Mouse (Mus musculus): ENCODE data around the gene Dock1. TPM values are rescaled to one million over a fixed set of nuclear protein-coding genes. Genes with fewer than 3 reads are reported as not detected.

Gene Dock1
- total RNA-seq, 2 experiments from 2014 or later: 14.6 to 15.4 TPM

DNA sequence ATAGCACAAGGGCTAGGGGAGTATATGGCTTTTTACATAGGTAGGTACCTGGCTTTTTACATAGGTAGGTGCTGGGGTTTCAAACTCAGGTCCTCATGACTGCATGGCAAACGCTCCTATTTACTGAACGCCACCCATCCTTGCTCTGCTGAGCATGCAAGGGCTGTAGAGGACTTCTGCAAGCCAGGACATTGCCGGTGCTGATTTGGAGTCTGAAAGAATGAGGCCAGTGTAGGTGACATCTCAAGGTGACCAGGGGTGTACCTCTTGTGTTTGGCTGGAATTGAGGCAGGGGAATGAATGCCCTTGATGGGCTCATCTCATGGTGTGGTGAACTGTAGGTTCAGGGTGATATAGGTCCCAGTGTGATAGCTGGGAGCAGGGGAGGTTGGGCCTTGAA, 20.4 kb downstream of the Dock1 start:
- no peak for DNase-seq
- intact Hi-C loops (cut with DNase I; ENCODE audit: low total_unique reads): no loop called here

DNA sequence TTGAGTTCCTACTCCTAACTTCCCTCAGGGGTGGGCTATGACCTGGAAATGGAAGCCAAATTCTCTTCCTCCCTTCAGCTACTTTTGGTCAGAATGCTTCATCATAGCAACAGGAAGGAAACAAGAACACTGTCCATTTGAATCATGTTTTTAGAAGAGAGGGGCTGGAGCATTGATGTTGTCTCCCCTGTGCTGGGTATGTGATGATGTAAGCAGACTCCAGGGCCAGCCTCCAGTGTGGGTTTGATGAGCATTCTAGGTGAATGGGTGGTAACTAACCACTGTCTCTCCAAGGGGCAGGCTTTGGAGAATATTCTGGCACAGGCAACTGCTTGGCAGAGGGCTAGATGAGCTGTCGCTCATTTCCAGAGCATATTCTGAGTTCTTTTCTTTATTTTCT, 22.9 kb downstream of the Dock1 start:
- intact Hi-C loops (cut with DNase I; ENCODE audit: low total_unique reads): no loop called here
- no peak for DNase-seq

DNA sequence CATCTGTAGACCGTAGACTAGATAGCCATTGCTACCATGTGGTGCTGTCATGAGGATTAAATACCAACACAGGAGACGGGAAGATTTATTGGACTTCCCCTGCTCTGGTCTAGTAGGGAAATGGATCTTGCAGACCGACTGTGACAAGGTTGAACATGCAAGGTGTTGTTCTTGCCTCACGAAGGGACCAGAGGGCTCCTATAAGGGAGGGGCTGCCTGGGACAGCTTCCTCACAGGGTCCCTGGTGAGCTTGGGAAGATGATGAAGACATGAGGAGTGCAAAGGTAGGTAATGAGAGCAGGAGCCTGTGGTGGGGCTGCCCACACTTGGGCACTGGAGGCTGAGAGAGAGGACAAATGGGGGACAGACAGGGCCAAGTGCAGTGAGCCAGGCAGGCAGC, 25.0 kb downstream of the Dock1 start:
- no peak for DNase-seq
- intact Hi-C loops (cut with DNase I; ENCODE audit: low total_unique reads): no loop called here

DNA sequence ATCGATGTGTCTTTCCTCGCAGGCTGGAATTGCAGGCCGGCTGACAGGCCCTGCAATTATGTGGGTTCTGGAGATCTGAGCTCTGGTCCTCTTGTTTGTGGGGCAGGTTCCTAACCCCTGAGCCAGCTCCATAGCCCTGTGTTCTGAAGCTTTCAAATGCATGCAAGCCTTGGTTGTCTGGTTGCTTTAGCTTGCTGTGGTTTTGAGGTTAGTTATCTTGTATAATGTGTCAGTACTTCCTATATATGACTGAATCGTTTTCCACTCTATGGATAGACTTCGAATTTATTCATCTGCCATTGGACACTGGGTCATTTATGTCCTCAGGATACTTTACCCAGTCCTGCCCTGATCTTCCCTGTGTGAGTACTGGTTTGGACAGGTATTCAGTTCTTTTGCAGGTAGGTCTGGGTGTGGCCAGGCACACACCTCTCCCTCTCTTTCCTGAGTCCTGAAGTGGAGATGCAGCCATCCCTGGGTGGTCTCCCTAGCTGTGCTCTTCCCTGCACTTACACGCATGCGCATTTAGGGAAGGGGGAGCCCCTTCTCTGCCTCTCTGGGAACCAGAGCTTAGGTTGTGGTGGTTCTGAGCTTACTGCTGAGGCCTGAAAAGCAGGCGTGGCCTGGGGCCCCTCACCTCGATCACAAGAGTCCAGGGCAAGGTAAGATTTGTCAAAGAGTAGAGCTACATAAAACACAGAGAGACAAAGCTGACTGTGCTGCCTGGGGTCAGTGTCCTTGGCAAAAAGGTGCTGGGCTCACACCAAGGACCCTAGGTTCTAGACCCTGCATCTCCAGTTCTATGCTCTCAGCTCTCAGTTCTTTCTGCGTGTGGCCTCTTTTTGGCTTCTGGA, 25.9 kb downstream of the Dock1 start:
- no peak for DNase-seq
- intact Hi-C loops (cut with DNase I; ENCODE audit: low total_unique reads): no loop called here

DNA sequence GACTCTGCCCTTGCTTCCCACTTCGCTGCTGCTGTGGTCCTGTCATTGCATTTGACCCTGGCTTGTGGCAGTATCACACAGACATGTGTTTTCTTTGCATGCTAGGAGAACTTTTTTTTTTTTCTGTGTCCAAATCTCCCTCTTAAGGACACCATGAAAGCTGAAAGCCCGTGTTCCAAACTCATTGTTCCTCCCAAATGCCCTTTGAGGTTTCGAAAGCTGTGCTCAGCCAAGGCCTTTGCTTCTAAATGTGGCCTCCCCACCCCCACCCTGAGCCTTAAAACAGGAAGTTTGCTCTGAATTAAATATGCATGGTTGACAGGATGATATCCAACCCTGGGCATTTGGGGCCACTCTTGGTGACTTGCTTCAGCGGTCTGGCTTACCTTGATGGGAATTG, 27.0 kb downstream of the Dock1 start:
- intact Hi-C loops (cut with DNase I; ENCODE audit: low total_unique reads): no loop called here
- no peak for DNase-seq

DNA sequence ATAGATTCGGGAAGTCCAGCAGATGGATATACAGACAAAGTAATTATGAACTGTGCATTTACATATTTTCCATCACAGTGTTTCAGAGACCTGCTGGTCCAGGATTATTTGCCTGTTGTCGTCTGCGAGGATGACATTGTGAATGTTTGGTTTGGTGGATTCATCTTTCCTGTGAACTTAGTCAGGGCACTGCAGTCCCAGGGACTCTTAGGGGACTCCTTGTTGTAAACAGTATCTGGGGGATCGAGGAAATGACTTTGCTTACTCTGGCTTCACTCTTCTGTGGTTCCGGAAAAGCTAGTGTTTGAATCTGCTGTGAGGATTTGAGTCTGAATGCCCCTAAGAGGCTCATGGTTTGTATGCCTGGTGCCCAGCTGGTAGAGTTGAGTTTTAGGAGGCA, 27.8 kb downstream of the Dock1 start:
- no peak for DNase-seq
- intact Hi-C loops (cut with DNase I; ENCODE audit: low total_unique reads): no loop called here

DNA sequence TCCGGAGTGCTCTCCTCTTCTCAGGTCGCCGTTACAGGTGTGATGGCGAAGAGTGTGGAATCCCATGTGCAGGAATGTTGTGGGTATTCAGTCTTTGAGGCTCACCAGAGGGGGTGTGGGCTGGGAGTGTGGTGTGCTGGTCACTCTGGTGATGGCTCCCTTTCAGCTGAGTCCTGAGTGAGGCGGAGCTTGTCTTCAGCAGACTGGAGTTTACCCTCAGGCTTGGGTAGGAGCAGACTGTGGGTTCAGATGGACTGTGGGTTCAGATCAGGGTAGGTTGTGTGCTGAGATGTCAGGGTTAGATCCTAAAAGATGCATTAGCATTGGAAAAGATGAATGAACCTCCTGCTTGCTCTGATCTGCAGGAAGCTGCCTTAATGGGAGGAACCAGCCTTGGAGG, 29.5 kb downstream of the Dock1 start:
- no peak for DNase-seq
- intact Hi-C loops (cut with DNase I; ENCODE audit: low total_unique reads): no loop called here

DNA sequence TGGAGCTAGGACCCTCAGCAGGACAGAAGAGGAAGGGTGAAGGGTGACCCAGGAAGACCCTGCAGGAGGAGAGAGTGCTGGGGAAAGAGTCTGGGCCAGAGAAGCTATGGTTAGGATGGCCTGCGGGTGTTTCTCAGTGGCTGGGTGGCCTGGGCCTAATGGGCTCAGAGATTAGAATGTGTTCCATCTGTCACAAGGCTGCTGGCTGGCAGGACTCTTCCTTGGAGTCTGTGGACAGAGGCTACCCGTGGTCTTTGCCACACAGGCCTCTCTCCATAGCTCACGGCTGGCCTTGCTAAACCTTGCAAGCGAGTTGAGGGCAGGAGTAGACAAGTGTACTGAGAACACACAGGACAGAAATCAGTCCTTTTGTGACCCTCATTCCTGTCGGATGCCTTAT, 32.0 kb downstream of the Dock1 start:
- intact Hi-C loops (cut with DNase I; ENCODE audit: low total_unique reads): no loop called here
- DNase-seq: no peak

DNA sequence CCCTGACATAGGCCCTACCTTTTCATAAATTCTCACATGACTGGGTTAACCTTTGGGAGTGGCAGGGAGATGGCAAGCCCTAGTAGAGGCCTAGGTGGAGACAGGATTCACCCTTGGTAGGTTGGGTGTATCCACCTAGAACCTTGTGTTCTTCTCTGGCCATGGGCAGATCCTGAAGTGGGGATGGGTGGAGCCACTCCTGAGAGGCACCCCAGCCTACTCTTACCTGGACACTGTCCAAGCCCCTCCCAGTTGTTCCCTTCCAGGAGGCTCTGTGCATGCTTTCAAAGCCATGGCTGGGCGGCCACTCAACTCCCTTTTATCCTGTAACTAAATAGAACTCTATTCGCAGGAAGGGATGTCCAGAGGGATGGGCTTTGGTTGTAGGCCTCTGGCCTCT, 33.2 kb downstream of the Dock1 start:
- DNase-seq: no peak
- intact Hi-C loops (cut with DNase I; ENCODE audit: low total_unique reads): no loop called here

DNA sequence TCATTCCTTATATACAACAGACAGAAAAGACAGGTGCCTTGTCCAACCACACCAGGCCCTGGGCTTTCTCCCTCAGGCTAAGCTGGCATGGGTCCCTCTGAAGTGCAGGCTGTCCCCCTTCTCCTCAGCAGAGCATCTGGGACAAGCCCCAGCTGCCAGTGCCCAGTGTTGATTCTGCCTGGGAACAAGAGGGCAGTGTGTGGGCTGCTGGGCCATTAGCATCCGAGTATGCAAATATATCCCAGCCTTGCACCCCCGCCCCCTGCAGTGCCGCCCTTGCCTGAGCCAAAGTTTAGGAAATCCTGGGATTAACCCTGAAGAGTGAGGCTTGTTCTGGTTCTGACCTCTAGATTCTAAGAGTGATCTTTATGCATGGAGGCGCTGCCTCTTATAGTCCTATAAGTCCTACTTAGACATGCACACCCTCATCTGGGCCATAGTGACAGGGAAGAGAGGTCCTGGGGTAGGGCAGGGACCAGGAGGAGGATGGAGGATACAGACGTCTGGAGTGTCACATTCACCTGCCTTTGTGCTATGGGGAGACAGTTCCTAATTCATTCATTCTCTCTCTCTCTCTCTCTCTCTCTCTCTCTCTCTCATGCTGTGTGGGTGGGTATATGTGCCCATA, 38.9 kb downstream of the Dock1 start:
- DNase-seq: peak; percentile 21
- intact Hi-C loops (cut with DNase I; ENCODE audit: low total_unique reads): no loop called here

DNA sequence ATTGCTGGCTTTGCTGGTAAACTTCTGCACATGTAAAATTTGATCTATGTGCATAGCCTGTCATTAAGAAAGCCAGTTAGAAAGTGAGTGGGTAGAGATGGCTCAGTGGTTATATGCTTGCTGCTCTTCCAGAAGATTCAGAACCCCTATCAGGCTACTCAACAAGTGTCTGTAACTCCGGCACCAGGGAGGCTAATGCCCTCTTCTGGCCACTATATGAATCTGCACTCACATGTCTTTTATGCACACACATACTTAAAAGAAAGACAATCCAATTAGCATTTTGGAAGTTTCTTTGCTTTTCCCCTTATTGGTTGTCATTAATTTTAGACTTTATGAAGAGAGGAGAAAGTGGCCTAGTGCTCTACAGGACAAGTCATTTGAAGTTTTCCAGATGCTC, 41.1 kb downstream of the Dock1 start:
- DNase-seq: no peak
- intact Hi-C loops (cut with DNase I; ENCODE audit: low total_unique reads): no loop called here

DNA sequence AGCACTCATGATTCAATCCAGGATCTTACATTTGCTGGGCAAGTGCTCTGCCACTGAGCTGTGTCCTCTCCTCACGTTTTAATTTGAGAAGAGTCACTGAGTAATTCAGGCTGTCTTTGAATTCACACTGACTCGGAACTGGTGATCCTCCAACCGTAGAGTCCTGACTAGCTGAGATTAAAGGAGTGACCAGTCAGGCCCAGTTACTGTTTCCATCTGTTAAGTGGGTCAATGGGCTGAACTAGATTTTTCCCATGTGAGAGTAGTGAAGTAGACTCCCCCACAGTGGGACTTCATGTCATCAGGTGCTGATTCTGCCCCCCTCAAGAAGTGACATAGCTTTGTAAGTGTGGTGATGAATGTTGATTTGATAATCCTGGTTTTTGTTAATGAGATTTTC, 49.0 kb downstream of the Dock1 start:
- intact Hi-C loops (cut with DNase I; ENCODE audit: low total_unique reads): no loop called here
- DNase-seq: no peak

DNA sequence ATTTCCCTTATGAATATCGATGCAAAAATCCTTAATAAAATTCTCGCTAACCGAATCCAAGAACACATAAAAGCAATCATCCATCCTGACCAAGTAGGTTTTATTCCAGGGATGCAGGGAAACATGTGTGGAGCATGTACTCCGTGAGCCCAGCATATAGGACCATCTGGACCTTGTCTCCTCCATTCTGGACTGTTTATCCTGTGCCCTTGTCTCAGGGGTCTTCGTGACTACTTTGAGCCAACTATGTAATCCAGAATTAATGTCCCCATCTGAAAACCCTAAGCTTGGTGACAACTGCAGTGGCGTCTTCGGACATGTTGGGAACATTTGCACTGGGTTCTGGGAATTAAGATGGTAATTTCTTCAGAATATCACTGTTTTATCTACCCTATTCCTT, 51.9 kb downstream of the Dock1 start:
- no peak for DNase-seq
- intact Hi-C loops (cut with DNase I; ENCODE audit: low total_unique reads): no loop called here

DNA sequence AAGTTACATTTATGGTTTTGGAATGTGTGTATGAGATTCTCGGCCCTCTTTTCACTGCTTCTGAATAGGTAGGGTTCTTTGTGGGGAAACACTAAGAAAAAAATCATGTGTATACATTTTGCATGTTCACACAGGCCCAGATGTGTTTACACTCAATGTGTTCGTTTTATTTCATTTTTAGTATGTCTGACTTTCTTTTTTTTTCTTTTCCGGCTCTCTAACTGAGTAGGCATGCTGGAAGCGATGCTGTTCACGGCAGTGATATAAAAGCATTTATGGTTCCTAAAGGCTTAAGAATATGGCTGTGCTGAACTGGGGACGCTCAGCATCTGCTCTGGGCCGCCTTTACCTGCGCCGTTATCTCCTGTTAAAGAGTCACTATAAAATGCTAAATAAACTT, 52.5 kb downstream of the Dock1 start:
- DNase-seq: no peak
- intact Hi-C loops (cut with DNase I; ENCODE audit: low total_unique reads): no loop called here

DNA sequence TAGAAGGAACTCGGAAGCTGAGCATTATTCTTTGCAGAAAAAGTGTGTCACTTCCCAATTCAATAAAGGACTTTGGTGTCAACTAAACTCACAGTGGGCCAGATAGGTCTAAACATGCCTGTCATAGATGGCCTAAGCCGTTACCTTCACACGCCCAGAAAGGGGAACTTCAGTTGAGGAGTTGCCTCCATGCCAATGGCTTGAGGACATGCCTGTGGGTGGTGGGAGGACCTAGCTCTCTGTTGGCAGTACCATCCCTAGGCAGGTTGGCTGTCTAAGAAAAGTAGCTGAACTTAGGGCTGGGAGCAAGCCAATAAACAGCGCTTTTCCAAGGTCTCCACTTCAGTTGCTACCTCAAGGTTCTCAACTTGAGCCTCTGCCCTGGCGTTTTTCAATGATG, 53.1 kb downstream of the Dock1 start:
- intact Hi-C loops (cut with DNase I; ENCODE audit: low total_unique reads): no loop called here

DNA sequence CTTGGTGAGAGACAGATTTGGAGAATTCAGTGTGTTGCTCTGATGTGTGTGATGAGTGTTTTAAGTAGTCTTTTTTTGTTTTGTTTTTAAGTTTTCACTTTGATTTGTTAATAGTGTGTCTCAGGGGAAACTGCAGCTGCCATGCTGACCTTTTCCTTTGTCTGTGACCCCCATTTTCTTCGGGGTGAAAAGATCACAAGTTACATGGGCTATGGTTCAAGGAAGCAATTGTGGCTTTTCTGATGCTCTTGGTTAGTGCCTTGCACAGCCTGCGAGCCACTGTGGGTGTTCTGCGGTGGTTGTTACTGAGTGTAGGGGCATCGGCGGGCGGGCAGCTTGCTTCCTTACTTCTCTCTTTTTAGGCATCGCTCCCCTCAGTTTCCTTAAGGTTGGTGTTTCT, 54.4 kb downstream of the Dock1 start:
- intact Hi-C loops (cut with DNase I; ENCODE audit: low total_unique reads): no loop called here
- no peak for DNase-seq

More for the DNA sequence above, 53.1 kb downstream of the Dock1 start:
- no peak for DNase-seq

DNA sequence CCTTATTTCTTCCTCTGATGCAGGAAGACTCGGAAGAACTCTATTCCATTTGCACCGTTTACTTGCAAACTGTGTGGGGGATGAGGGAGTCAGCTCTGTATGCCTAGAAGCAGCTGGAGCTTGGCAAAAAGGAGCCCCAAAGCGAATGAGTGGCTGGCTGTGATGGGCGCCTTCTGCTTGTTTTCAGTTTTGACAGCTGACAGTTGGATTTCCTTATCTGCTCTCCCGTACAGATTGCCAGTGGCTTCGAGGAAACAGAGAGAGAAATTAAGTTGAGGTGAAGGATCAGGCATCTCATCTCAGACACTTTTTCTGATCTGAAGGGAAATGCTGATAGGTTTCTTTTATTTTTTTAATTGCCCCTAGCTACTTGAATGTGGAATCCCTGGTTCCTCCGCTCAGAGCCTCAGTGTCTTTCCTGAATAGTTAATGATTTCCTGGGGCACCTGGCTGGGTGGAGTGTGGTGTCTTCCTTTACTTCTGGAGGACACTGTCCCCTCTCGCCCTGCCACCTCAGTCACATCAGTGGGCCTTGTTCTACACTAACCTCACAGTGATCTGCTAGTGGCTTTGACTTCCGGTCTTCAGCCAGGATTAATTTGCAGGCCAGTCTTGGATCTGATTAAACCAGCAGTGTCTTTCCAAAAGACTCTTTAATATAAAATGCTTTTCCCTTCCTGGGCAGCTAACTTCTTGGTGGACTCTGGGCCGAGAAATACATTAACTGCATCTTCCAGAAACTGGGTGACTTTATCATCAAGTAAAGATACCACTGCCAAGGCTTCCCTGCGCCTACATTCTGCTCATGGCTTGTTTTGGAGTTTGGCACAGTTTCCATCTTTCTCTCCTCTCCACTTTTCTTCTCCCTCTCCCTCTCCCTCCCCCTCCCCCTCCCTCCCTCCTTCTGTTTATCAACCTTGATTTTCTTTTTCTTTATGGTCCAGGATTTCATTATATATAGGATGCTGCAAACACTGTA, 55.4 kb downstream of the Dock1 start:
- DNase-seq: no peak
- intact Hi-C loops (cut with DNase I; ENCODE audit: low total_unique reads): no loop called here

DNA sequence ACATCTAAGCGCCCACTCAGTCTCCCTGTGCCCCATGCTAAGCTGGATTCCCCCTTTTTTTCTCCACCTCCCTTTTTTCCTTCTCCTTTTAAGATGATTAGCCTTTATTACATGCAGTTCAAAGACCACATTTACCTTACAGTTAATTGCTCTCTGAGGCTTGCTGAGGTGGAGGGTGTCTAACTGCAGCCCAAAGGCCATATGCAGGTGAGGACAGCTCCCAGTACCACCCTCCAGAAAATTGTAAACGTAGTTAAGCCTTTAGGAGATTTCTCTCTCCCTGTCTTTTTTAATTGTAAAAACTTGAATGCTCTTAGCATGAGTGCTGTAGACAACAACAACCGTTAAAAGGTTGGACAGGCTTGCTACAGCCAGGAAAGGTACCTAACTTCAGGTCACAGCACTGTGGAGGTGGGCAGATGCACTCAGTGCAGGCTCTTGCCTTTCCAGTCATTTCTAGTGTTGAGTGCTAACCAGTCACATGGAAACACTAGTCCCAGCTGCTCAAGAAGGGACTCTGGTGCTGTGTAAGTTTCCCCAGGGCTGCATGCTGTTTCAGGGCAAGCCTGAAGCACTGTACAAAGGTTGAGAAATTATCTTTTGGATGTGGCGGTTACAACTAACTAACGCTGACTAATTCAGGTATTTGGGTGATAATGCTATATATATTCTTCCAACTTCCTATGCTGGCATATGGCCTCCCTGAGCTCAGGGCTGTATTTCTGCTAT, 56.2 kb downstream of the Dock1 start:
- intact Hi-C loops (cut with DNase I; ENCODE audit: low total_unique reads): no loop called here

DNA sequence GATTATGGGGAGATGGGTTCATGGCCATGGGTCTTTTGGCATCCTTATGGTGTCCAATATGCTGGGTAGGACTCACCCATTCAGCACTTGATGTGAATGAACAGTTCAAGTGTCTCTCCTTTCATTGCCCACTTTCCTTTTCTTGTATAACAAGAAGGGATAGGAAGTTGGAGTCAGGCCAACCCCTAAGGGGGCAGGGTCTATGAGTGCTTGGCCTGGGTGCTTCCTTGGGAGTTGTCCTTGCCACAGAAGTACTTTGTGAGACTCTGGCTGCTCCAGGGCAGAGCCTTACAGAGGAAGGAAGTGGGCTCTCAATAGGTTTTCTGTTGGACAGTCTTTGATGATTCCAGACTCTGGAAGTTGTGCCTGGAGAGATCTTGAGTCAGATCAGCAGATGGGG, 58.9 kb downstream of the Dock1 start:
- no peak for DNase-seq
- intact Hi-C loops (cut with DNase I; ENCODE audit: low total_unique reads): no loop called here

More for the DNA sequence above, 56.2 kb downstream of the Dock1 start:
- no peak for DNase-seq

Data from gastrocnemius, postnatal 14 days (tissue).